Mouse (Mus musculus) thymus, postnatal 4 days (tissue): ENCODE measurements around the gene Ccl17.
"Not testable (repeated sequence)": the region's sequence is repeated elsewhere in the genome, so short reads cannot be mapped to it uniquely, and the experiment has no call there.

Source experiments
- DNase-seq: peaks from one replicate; pipeline ENCODE4 v3.0.0; 2021

The Ccl17 gene

GRCm38 (mm10) chr8:94828284-94828683 lies 18.0 kb downstream of the Ccl17 start:
- DNase-seq: no peak

- DNase-seq: not testable (repeated sequence)
Observed at GRCm38 (mm10) chr8:94833901-94834405, 23.7 kb downstream of the Ccl17 start.

GRCm38 (mm10) chr8:94835751-94836150 lies 25.5 kb downstream of the Ccl17 start:
- DNase-seq: not testable (repeated sequence)

- DNase-seq: no peak
Observed at GRCm38 (mm10) chr8:94836456-94837240, 26.4 kb downstream of the Ccl17 start.

GRCm38 (mm10) chr8:94837662-94838574 lies 27.7 kb downstream of the Ccl17 start, which contains the start of the genes Coq9 and Ciapin1:
Gene Coq9, plus strand, starts transcription at chr8:94838321.
Gene Ciapin1, minus strand, starts transcription at chr8:94838358.
- peak; percentile 96 for DNase-seq

GRCm38 (mm10) chr8:94838600-94838999 lies 28.3 kb downstream of the Ccl17 start:
- peak; percentile 72 for DNase-seq

- no peak for DNase-seq
Observed at GRCm38 (mm10) chr8:94841183-94841582, 30.9 kb downstream of the Ccl17 start.

GRCm38 (mm10) chr8:94850049-94850448 lies 39.8 kb downstream of the Ccl17 start:
- DNase-seq: no peak

GRCm38 (mm10) chr8:94854761-94855160 lies 44.5 kb downstream of the Ccl17 start:
- DNase-seq: not testable (repeated sequence)

- DNase-seq: no peak
Observed at GRCm38 (mm10) chr8:94857011-94857345, 46.7 kb downstream of the Ccl17 start.

GRCm38 (mm10) chr8:94857346-94858173 lies 47.3 kb downstream of the Ccl17 start, which contains the start of gene Polr2c:
Gene Polr2c, plus strand, starts transcription at chr8:94857450.
- DNase-seq: peak; percentile 96

- DNase-seq: peak; percentile 82
Observed at GRCm38 (mm10) chr8:94861352-94861910, 51.2 kb downstream of the Ccl17 start.
